Mouse (Mus musculus) liver, adult 2 months (tissue): Measurements from ENCODE around the gene Slc48a1.

ENCODE experiments used
- CTCF ChIP-seq: fragments of 200-500 bp; IDR thresholded peaks from 2 replicates; pipeline ENCODE4 v1.5.1; 2011; ENCODE audit warnings: low read depth, low read length, control low read depth
- POLR2A ChIP-seq: fragments of 200-500 bp; IDR thresholded peaks from 2 replicates; pipeline ENCODE4 v1.6.1; 2011; ENCODE audit warnings: low read length, control low read depth; ENCODE audit not compliant: insufficient read depth; ENCODE audit errors: extremely low read depth

DNA sequence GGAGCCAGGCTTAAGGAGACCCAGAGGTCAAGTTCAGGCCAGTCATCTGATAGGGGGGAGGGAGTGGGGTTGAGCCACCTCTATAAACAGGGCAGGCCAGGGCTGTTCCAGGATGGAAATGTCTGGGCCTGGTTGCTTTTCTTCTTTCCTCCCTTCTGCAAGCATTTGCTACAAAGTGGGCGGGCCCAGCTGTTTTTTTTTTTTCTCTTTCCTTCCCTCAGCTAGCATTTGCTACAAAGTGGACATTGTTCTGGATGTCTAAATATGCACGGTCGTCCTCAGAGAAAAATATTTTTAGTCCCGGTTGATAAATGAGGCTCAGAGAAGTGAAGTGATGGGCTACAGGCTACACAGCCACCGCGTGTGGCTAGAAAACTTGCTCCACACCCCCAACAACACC lies 23.8 kb upstream of the Slc48a1 start:
- no peak for TF ChIP-seq POLR2A
- TF ChIP-seq CTCF: no peak
